Mouse (Mus musculus): ENCODE results near the gene Chd8. TPM values are rescaled to one million over a fixed set of nuclear protein-coding genes. Genes with fewer than 3 reads are reported as not detected.
A peak's percentile ranks its signal among the peaks of the same experiment; 100 is the strongest.
"Not testable (repeated sequence)": the region's sequence is repeated elsewhere in the genome, so short reads cannot be mapped to it uniquely, and the experiment has no call there.

Gene Chd8
- 55.4 and 58.6 TPM in 2 replicates for polyA plus RNA-seq (2014; fragmentation: Nextera tagmentation; extraction: Ambion mirVana)

DNA sequence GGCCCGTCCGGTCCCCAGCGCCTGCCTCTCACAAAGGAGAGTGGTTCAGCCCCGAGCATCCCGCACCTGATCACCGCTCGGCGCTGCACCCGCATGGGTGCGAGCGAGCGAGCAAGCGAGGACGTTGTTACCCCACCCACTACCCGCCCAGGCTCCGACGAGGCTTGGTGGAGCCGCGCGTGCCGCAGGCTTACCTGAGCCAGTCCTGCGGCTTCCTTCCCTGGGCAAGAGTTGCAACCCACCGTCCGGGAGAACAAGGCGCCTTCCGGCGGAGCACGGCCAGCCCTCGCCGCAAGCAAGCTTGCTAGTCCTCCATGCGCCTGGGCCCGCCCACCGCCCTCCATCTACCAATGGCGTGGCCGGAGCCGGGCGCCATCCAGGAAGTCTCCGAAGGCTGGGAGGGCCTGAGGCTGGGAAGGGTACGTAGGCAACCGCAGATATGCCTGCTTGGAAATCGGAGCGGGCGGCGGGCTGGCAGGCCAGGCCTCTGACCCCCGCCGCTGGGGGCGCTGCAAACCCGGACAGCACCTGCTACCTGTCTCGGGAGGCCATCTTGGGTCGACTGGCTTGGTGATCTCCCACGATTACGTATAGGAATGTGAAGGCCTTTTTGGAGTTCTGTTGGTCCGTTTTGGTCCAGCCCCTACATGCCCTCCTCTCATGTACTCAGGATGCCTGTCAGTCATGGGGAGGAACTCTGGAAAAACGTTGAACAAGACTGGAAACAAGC lies at the start of gene Chd8:
Gene Chd8 (minus strand): TSS at position 297 of the 730 bp plus-strand sequence.
- peak within 1 kb of the TSS; percentile 73 for H3K27ac ChIP-seq (replicated peaks; ENCODE audit: low read depth, low read length)
- H3K4me3 ChIP-seq (ENCODE audit: low read depth, low read length): peak within 1 kb of the TSS; percentile 66
- no peaks in the 10 kb centered on the region; the same call in 1 of the 2 replicates for H3K36me3 ChIP-seq (ENCODE audit: control insufficient read depth, insufficient read depth, low read length)
- no peaks in the 10 kb centered on the region for H3K27me3 ChIP-seq (ENCODE audit: control insufficient read depth, insufficient read depth, low read length)
- H3K4me1 ChIP-seq (ENCODE audit: control insufficient read depth, insufficient read depth, low read length): peaks cover 4% of the 10 kb centered on the region; the same call in 1 of the 2 replicates
- peak within 1 kb of the TSS; percentile 88 for H3K9ac ChIP-seq (ENCODE audit: low read length)
- no peaks in the 10 kb centered on the region for H3K9me3 ChIP-seq (ENCODE audit: control insufficient read depth, low read length)
- peak within 1 kb of the TSS; percentile 46 for H3K4me2 ChIP-seq (ENCODE audit: low read depth, severe bottlenecking)
- DNase-seq (ENCODE audit: low spot score) (peak; percentile 99), ATAC-seq (ENCODE audit: insufficient number of reproducible peaks, low FRiP score, low TSS enrichment, low read depth) (peak; percentile 100)
- under 1% methylated on average over 54 of the region's 54 CpGs for WGBS

DNA sequence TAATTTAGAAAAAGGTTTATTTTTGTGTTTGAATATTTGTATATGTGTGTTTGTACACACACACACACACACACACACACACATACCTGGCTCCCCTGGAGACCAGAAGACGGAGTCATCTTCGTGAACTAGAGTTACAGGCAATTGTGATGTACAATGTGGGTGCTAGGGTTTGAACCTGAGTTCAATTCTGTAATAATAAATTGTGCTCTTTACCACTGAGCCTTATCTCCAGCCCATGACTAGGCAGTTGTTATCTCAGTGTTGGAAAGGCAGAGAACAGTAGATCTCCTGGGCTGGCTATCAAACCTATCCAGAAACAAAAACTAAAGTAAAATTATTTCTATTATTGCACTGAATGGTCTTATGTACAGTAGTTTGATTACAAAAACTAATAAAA lies 48.5 kb upstream of the Chd8 start:
- Histone ChIP-seq H3K36me3 (ENCODE audit: control insufficient read depth, insufficient read depth, low read length) (no peaks in the 10 kb centered on the region; the same call in 1 of the 2 replicates), H3K9ac (ENCODE audit: low read length) (no peak overlapping the region), H3K27me3 (ENCODE audit: control insufficient read depth, insufficient read depth, low read length) (no peaks in the 10 kb centered on the region), H3K9me3 (ENCODE audit: control insufficient read depth, low read length) (no peaks in the 10 kb centered on the region; the same call in 1 of the 2 replicates), H3K4me1 (ENCODE audit: control insufficient read depth, insufficient read depth, low read length) (no peaks in the 10 kb centered on the region), H3K4me2 (ENCODE audit: low read depth, severe bottlenecking) (no peak overlapping the region), H3K4me3 (ENCODE audit: low read depth, low read length) (no peak overlapping the region), H3K27ac (replicated peaks; ENCODE audit: low read depth, low read length) (no peak overlapping the region)
- WGBS: 97% methylated on average over 2 of the region's 2 CpGs
- no peak for ATAC-seq (ENCODE audit: insufficient number of reproducible peaks, low FRiP score, low TSS enrichment, low read depth)
- DNase-seq (ENCODE audit: low spot score): no peak

DNA sequence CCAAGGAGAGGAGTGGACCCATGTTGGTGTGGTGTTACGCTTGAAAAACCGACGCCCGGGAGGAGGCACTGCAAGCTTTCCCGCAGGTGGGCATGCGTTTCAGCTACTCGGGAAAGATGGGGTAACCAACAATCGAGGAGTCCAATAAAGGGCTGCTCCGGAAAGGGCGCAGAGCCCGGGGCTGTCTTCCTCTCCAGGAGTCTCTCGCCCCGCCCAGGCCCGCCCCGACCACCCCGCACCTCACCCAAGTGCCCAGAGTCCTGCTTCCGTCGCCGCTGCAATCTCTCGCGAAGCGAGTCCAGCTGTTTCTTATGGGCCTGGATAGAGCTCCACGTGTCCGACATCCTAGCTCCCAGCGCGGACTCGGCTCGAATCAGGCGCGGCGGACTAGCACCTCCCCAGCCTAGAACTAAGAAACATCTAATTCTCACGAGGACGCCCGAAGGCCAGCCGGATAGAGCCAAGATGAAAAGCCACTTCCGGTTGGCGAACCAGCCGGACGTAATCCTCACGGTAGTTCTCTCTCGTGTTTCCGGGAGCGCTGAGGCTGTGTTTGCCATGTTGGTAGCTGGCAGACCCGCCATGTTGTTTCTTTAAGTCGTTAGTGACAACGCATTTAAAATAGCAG lies 47.2 kb upstream of the Chd8 start, which contains the start of gene Mettl3:
Gene Mettl3 (minus strand): TSS at position 485 of the 628 bp plus-strand sequence.
- no peaks in the 10 kb centered on the region for H3K4me1 ChIP-seq (ENCODE audit: control insufficient read depth, insufficient read depth, low read length)
- H3K9me3 ChIP-seq (ENCODE audit: control insufficient read depth, low read length): no peaks in the 10 kb centered on the region
- WGBS: under 1% methylated on average over 45 of the region's 46 CpGs
- H3K27ac ChIP-seq (replicated peaks; ENCODE audit: low read depth, low read length): peak within 1 kb of the TSS; percentile 59
- no peaks in the 10 kb centered on the region for H3K27me3 ChIP-seq (ENCODE audit: control insufficient read depth, insufficient read depth, low read length)
- H3K9ac ChIP-seq (ENCODE audit: low read length): peak within 1 kb of the TSS; percentile 49
- H3K4me3 ChIP-seq (ENCODE audit: low read depth, low read length): peak within 1 kb of the TSS; percentile 48
- H3K4me2 ChIP-seq (ENCODE audit: low read depth, severe bottlenecking): peak within 1 kb of the TSS; percentile 51
- ATAC-seq (ENCODE audit: insufficient number of reproducible peaks, low FRiP score, low TSS enrichment, low read depth) (peak; percentile 95), DNase-seq (ENCODE audit: low spot score) (peak; percentile 92)
- peaks cover 1% of the 10 kb centered on the region for H3K36me3 ChIP-seq (ENCODE audit: control insufficient read depth, insufficient read depth, low read length)

DNA sequence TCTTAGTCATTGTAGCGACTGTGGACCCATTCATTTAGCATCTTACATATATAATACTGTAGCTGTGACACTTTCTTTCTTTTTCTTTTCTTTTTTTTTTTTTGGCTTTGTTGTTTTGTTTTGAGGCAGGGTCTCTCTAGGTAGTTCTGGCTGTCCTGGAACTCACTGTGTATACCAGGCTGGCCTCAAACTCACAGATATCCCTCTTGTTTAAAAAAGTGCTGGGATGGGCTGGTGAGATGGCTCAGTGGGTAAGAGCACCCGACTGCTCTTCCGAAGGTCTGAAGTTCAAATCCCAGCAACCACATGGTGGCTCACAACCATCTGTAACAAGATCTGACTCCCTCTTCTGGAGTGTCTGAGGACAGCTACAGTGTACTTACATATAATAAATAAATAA lies 45.9 kb upstream of the Chd8 start:
- not testable (repeated sequence) for H3K27ac ChIP-seq (replicated peaks; ENCODE audit: low read depth, low read length); H3K4me1 ChIP-seq (ENCODE audit: control insufficient read depth, insufficient read depth, low read length); H3K27me3 ChIP-seq (ENCODE audit: control insufficient read depth, insufficient read depth, low read length); H3K36me3 ChIP-seq (ENCODE audit: control insufficient read depth, insufficient read depth, low read length); H3K4me3 ChIP-seq (ENCODE audit: low read depth, low read length); ATAC-seq (ENCODE audit: insufficient number of reproducible peaks, low FRiP score, low TSS enrichment, low read depth); DNase-seq (ENCODE audit: low spot score); H3K9ac ChIP-seq (ENCODE audit: low read length); H3K9me3 ChIP-seq (ENCODE audit: control insufficient read depth, low read length); H3K4me2 ChIP-seq (ENCODE audit: low read depth, severe bottlenecking)
- WGBS: 93% methylated on average over 3 of the region's 3 CpGs

DNA sequence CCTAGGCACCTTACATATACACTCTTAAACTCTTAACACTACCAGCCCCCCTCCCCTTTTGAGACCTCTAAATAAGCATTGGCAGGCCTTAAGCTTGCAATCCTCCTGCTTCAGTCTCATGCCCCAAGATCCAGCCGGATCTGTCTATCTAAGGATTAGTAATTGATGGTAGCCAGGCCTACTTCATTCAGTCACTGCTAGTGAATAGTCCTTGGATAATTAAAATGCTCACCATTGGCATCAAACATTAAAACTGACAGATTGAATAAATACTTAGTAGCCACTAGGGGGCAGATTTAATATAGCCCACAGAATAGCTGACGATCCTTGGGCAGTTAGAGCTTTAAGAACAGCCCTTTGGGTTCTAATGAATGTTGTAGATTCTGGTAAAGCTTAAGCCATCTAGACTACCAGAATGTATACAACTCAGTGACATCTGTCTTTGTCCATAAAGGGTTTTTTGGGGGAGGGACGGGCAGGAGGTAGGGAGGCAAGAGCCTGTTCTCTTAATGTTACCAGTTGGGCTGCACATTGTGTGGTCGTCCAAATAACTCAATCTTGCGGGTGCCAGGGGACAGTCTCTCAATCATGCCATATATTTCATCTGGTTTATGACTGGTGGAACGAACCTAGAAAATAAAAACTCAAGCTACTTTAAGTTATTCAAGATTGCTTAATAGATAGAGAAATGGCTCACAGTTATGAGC lies 38.1 kb upstream of the Chd8 start:
- ATAC-seq (ENCODE audit: insufficient number of reproducible peaks, low FRiP score, low TSS enrichment, low read depth): peak; percentile 28; the same call in 1 of the 2 replicates

DNA sequence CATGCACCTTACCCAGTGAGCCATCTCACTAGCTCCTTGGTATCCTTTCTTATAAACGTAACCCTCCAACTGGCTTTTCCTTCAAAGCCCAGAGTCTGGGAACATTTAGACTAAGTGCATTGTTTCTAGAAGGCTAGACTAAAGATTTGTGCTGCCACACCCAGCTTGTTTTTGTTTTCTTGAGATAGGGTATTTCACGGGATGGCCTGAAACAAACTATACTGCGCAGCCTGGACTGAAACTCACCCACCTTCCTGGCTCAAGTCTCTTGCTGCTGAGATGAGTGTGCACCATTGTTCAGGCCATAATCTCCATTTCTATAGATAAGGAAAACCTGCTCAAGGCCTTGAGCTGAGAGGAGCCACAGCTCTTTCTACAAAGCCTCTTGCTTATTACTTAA lies 26.6 kb upstream of the Chd8 start:
- WGBS: 99% methylated on average over 3 of the region's 3 CpGs
- Histone ChIP-seq H3K9me3 (ENCODE audit: control insufficient read depth, low read length) (no peaks in the 10 kb centered on the region), H3K36me3 (ENCODE audit: control insufficient read depth, insufficient read depth, low read length) (peaks cover 10% of the 10 kb centered on the region; the same call in 1 of the 2 replicates), H3K27ac (replicated peaks; ENCODE audit: low read depth, low read length) (no peak overlapping the region), H3K4me1 (ENCODE audit: control insufficient read depth, insufficient read depth, low read length) (peaks cover 5% of the 10 kb centered on the region), H3K9ac (ENCODE audit: low read length) (no peak overlapping the region), H3K4me2 (ENCODE audit: low read depth, severe bottlenecking) (no peak overlapping the region), H3K4me3 (ENCODE audit: low read depth, low read length) (no peak overlapping the region), H3K27me3 (ENCODE audit: control insufficient read depth, insufficient read depth, low read length) (no peaks in the 10 kb centered on the region)
- no peak for ATAC-seq (ENCODE audit: insufficient number of reproducible peaks, low FRiP score, low TSS enrichment, low read depth)
- DNase-seq (ENCODE audit: low spot score): no peak

More for the DNA sequence above, 38.1 kb upstream of the Chd8 start:
- Histone ChIP-seq H3K9me3 (ENCODE audit: control insufficient read depth, low read length) (no peaks in the 10 kb centered on the region), H3K4me2 (ENCODE audit: low read depth, severe bottlenecking) (no peak overlapping the region), H3K36me3 (ENCODE audit: control insufficient read depth, insufficient read depth, low read length) (peaks cover 16% of the 10 kb centered on the region), H3K4me3 (ENCODE audit: low read depth, low read length) (no peak overlapping the region), H3K27ac (replicated peaks; ENCODE audit: low read depth, low read length) (no peak overlapping the region), H3K27me3 (ENCODE audit: control insufficient read depth, insufficient read depth, low read length) (no peaks in the 10 kb centered on the region), H3K9ac (ENCODE audit: low read length) (no peak overlapping the region), H3K4me1 (ENCODE audit: control insufficient read depth, insufficient read depth, low read length) (no peaks in the 10 kb centered on the region)
- no peak for DNase-seq (ENCODE audit: low spot score)
- WGBS: 79% methylated on average over 6 of the region's 6 CpGs

DNA sequence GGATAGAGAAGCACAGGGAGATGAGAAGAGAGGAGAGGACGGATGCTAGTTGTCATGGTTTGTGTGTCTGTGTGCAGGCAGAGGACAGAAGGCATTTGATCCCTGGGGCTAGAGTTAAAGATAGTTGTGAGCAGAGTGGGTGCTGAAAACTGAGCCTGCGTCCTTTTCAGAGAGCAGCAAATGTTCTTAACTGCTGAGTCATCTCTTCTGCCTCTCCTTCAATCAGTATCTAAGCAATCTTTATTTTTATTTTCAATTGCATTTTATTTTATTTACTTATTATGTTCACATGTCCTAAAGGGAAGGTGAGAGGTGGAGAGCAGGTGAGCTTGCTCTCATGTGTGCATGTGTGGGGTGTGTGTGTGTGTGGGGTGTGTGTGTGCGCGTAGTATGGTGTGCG lies 26.0 kb upstream of the Chd8 start:
- Histone ChIP-seq H3K36me3 (ENCODE audit: control insufficient read depth, insufficient read depth, low read length) (peaks cover 10% of the 10 kb centered on the region; the same call in 1 of the 2 replicates), H3K27ac (replicated peaks; ENCODE audit: low read depth, low read length) (no peak overlapping the region), H3K4me1 (ENCODE audit: control insufficient read depth, insufficient read depth, low read length) (peaks cover 5% of the 10 kb centered on the region), H3K9ac (ENCODE audit: low read length) (no peak overlapping the region), H3K4me3 (ENCODE audit: low read depth, low read length) (no peak overlapping the region), H3K4me2 (ENCODE audit: low read depth, severe bottlenecking) (no peak overlapping the region), H3K27me3 (ENCODE audit: control insufficient read depth, insufficient read depth, low read length) (no peaks in the 10 kb centered on the region), H3K9me3 (ENCODE audit: control insufficient read depth, low read length) (no peaks in the 10 kb centered on the region)
- DNase-seq (ENCODE audit: low spot score) (no peak), ATAC-seq (ENCODE audit: insufficient number of reproducible peaks, low FRiP score, low TSS enrichment, low read depth) (no peak)
- 92% methylated on average over 5 of the region's 5 CpGs for WGBS

DNA sequence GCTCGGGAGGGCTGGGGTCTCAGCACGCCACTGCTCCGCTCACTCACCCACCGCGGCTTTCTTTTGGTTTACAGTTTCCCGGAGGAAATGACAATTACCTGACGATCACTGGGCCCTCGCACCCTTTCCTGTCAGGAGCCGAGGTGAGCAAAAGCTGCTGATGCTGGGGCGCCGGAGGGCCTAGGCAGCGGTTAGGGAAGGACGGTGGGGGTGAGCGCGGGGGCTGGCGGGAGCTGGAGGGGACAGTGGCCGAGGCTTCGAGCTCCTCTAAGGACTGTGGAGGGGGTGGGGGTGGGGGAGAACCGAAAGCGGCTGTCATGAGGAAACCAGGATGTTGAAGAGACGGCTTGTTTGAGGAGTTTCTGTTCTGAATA lies 22.2 kb upstream of the Chd8 start:
- DNase-seq (ENCODE audit: low spot score) (no peak), ATAC-seq (ENCODE audit: insufficient number of reproducible peaks, low FRiP score, low TSS enrichment, low read depth) (peak; percentile 23; the same call in 1 of the 2 replicates)
- Histone ChIP-seq H3K36me3 (ENCODE audit: control insufficient read depth, insufficient read depth, low read length) (no peaks in the 10 kb centered on the region), H3K9me3 (ENCODE audit: control insufficient read depth, low read length) (no peaks in the 10 kb centered on the region), H3K27me3 (ENCODE audit: control insufficient read depth, insufficient read depth, low read length) (no peaks in the 10 kb centered on the region), H3K4me1 (ENCODE audit: control insufficient read depth, insufficient read depth, low read length) (peaks cover 5% of the 10 kb centered on the region), H3K4me3 (ENCODE audit: low read depth, low read length) (peak overlapping the region; percentile 93), H3K9ac (ENCODE audit: low read length) (peak overlapping the region; percentile 81), H3K27ac (replicated peaks; ENCODE audit: low read depth, low read length) (peak overlapping the region; percentile 47; the same call in 1 of the 2 replicates), H3K4me2 (ENCODE audit: low read depth, severe bottlenecking) (peak overlapping the region; percentile 66)
- under 1% methylated on average over 21 of the region's 21 CpGs for WGBS
